Mouse (Mus musculus): ENCODE data around the gene Shprh. TPM values are rescaled to one million over a fixed set of nuclear protein-coding genes. Genes with fewer than 3 reads are reported as not detected.

Gene Shprh
- 13.8 and 17.3 TPM in 2 replicates for polyA plus RNA-seq (2015; fragmentation: Nextera tagmentation; extraction: Ambion mirVana)

- peak within 1 kb of the TSS; percentile 87 for H3K27ac ChIP-seq (ENCODE audit: low read length)
- H3K9ac ChIP-seq (ENCODE audit: low read length), result peak within 1 kb of the TSS; percentile 96
- no peaks in the 10 kb centered on the region for H3K9me3 ChIP-seq (replicated peaks; ENCODE audit: control insufficient read depth, low read length)
- H3K4me1 ChIP-seq (ENCODE audit: control insufficient read depth, insufficient read depth, low read length), result peaks cover 7% of the 10 kb centered on the region; the same call in 1 of the 2 replicates
- H3K4me2 ChIP-seq (ENCODE audit: low read depth, low read length), result peak within 1 kb of the TSS; percentile 77
- H3K36me3 ChIP-seq (ENCODE audit: control insufficient read depth, insufficient read depth, low read length), result peaks cover 10% of the 10 kb centered on the region; the same call in 1 of the 2 replicates
- no peaks in the 10 kb centered on the region for H3K27me3 ChIP-seq (ENCODE audit: control insufficient read depth, insufficient read depth, low read length)
- ATAC-seq (ENCODE audit: insufficient read depth, low FRiP score), result peak; percentile 100
- H3K4me3 ChIP-seq (replicated peaks; ENCODE audit: low read length), result peak within 1 kb of the TSS; percentile 99
- WGBS, result 1% methylated on average over 60 of the region's 60 CpGs
These were observed at the start of gene Shprh for GRCm38 (mm10) chr10:11148884-11149741. Shprh (plus strand) TSS chr10:11149427.

DNA sequence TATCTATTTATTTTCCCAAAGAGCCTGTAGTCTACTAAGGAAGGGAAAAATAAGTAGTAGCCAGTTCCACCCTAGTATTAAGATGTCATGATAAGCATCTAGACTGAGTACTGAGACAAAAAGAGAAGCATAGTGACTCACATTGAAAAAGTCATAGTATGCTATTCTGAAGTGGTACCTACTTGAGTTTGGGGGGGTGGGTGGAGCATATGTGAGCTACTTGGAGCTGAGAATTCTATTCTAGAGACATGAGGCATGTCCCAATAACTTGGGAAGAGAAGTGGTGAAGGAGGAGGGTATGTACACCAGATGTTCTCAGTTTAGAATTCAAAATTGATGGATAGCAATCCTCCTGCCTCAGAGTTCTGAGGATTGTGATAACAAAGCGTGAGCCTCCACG lies 27.4 kb upstream of the Shprh start:
- no peak overlapping the region for H3K4me3 ChIP-seq (replicated peaks; ENCODE audit: low read length)
- WGBS, result 81% methylated on average over 2 of the region's 2 CpGs
- H3K27ac ChIP-seq (ENCODE audit: low read length), result no peak overlapping the region
- no peaks in the 10 kb centered on the region for H3K4me1 ChIP-seq (ENCODE audit: control insufficient read depth, insufficient read depth, low read length)
- no peak overlapping the region for H3K4me2 ChIP-seq (ENCODE audit: low read depth, low read length)
- no peak overlapping the region for H3K9ac ChIP-seq (ENCODE audit: low read length)
- no peaks in the 10 kb centered on the region for H3K9me3 ChIP-seq (replicated peaks; ENCODE audit: control insufficient read depth, low read length)
- H3K27me3 ChIP-seq (ENCODE audit: control insufficient read depth, insufficient read depth, low read length), result no peaks in the 10 kb centered on the region
- no peaks in the 10 kb centered on the region for H3K36me3 ChIP-seq (ENCODE audit: control insufficient read depth, insufficient read depth, low read length)
- no peak for ATAC-seq (ENCODE audit: insufficient read depth, low FRiP score)

GRCm38 (mm10) chr10:11145580-11145979 lies 3.6 kb upstream of the Shprh start:
- Histone ChIP-seq H3K27ac (ENCODE audit: low read length) (no peak overlapping the region), H3K4me3 (replicated peaks; ENCODE audit: low read length) (no peak overlapping the region), H3K4me2 (ENCODE audit: low read depth, low read length) (no peak overlapping the region), H3K9ac (ENCODE audit: low read length) (no peak overlapping the region), H3K9me3 (replicated peaks; ENCODE audit: control insufficient read depth, low read length) (no peaks in the 10 kb centered on the region), H3K4me1 (ENCODE audit: control insufficient read depth, insufficient read depth, low read length) (peaks cover 4% of the 10 kb centered on the region; the same call in 1 of the 2 replicates), H3K36me3 (ENCODE audit: control insufficient read depth, insufficient read depth, low read length) (no peaks in the 10 kb centered on the region), H3K27me3 (ENCODE audit: control insufficient read depth, insufficient read depth, low read length) (no peaks in the 10 kb centered on the region)
- no peak for ATAC-seq (ENCODE audit: insufficient read depth, low FRiP score)

GRCm38 (mm10) chr10:11148446-11148845 lies 781 bp upstream of the Shprh start:
- no peak overlapping the region for H3K9ac ChIP-seq (ENCODE audit: low read length)
- no peaks in the 10 kb centered on the region for H3K9me3 ChIP-seq (replicated peaks; ENCODE audit: control insufficient read depth, low read length)
- H3K27me3 ChIP-seq (ENCODE audit: control insufficient read depth, insufficient read depth, low read length), result no peaks in the 10 kb centered on the region
- no peak overlapping the region for H3K27ac ChIP-seq (ENCODE audit: low read length)
- H3K4me3 ChIP-seq (replicated peaks; ENCODE audit: low read length), result no peak overlapping the region; the same call in 1 of the 2 replicates
- ATAC-seq (ENCODE audit: insufficient read depth, low FRiP score), result no peak
- H3K4me1 ChIP-seq (ENCODE audit: control insufficient read depth, insufficient read depth, low read length), result peaks cover 7% of the 10 kb centered on the region; the same call in 1 of the 2 replicates
- 56% methylated on average over 4 of the region's 4 CpGs for WGBS
- peaks cover 10% of the 10 kb centered on the region; the same call in 1 of the 2 replicates for H3K36me3 ChIP-seq (ENCODE audit: control insufficient read depth, insufficient read depth, low read length)
- no peak overlapping the region for H3K4me2 ChIP-seq (ENCODE audit: low read depth, low read length)

- no peaks in the 10 kb centered on the region for H3K27me3 ChIP-seq (ENCODE audit: control insufficient read depth, insufficient read depth, low read length)
- under 1% methylated on average over 20 of the region's 20 CpGs for WGBS
These were observed 507 bp downstream of the Shprh start for GRCm38 (mm10) chr10:11149742-11150125.

GRCm38 (mm10) chr10:11151644-11152043 lies 2.4 kb downstream of the Shprh start:
- 93% methylated on average over 14 of the region's 14 CpGs for WGBS
- H3K36me3 ChIP-seq (ENCODE audit: control insufficient read depth, insufficient read depth, low read length), result peaks cover 10% of the 10 kb centered on the region; the same call in 1 of the 2 replicates
- no peak overlapping the region for H3K4me3 ChIP-seq (replicated peaks; ENCODE audit: low read length)
- H3K9ac ChIP-seq (ENCODE audit: low read length), result no peak overlapping the region
- no peak for ATAC-seq (ENCODE audit: insufficient read depth, low FRiP score)
- H3K4me1 ChIP-seq (ENCODE audit: control insufficient read depth, insufficient read depth, low read length), result peaks cover 7% of the 10 kb centered on the region; the same call in 1 of the 2 replicates
- no peak overlapping the region for H3K27ac ChIP-seq (ENCODE audit: low read length)
- H3K27me3 ChIP-seq (ENCODE audit: control insufficient read depth, insufficient read depth, low read length), result no peaks in the 10 kb centered on the region
- no peaks in the 10 kb centered on the region for H3K9me3 ChIP-seq (replicated peaks; ENCODE audit: control insufficient read depth, low read length)
- no peak overlapping the region for H3K4me2 ChIP-seq (ENCODE audit: low read depth, low read length)

More at GRCm38 (mm10) chr10:11149742-11150125, 507 bp downstream of the Shprh start:
- Histone ChIP-seq H3K4me3 (replicated peaks; ENCODE audit: low read length) (peak overlapping the region; percentile 99), H3K4me1 (ENCODE audit: control insufficient read depth, insufficient read depth, low read length) (peaks cover 7% of the 10 kb centered on the region; the same call in 1 of the 2 replicates), H3K9ac (ENCODE audit: low read length) (peak overlapping the region; percentile 96), H3K4me2 (ENCODE audit: low read depth, low read length) (peak overlapping the region; percentile 77), H3K9me3 (replicated peaks; ENCODE audit: control insufficient read depth, low read length) (no peaks in the 10 kb centered on the region), H3K27ac (ENCODE audit: low read length) (peak overlapping the region; percentile 87), H3K36me3 (ENCODE audit: control insufficient read depth, insufficient read depth, low read length) (peaks cover 10% of the 10 kb centered on the region; the same call in 1 of the 2 replicates)
- no peak; the same call in 1 of the 2 replicates for ATAC-seq (ENCODE audit: insufficient read depth, low FRiP score)

DNA sequence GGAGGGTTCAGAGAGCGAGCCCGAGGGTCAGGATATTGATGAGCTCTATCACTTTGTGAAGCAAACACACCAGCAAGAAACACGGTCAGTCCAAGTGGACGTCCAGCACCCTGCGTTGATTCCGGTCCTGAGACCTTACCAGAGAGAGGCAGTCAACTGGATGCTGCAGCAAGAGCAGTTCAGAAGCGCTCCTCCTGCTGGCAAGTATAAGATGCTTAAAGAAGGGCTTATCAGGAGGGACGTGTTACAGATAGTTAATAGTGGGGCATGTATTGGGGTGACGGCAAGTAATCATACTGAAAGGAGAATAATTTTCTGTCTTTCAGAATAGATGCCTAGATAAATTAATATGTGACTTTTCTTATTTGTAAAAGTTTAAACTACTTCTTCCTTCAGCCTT lies 7.8 kb downstream of the Shprh start:
- Histone ChIP-seq H3K4me2 (ENCODE audit: low read depth, low read length) (no peak overlapping the region), H3K36me3 (ENCODE audit: control insufficient read depth, insufficient read depth, low read length) (peaks cover 24% of the 10 kb centered on the region; the same call in 1 of the 2 replicates), H3K27me3 (ENCODE audit: control insufficient read depth, insufficient read depth, low read length) (no peaks in the 10 kb centered on the region), H3K9me3 (replicated peaks; ENCODE audit: control insufficient read depth, low read length) (no peaks in the 10 kb centered on the region), H3K4me1 (ENCODE audit: control insufficient read depth, insufficient read depth, low read length) (peaks cover 3% of the 10 kb centered on the region; the same call in 1 of the 2 replicates), H3K27ac (ENCODE audit: low read length) (no peak overlapping the region), H3K9ac (ENCODE audit: low read length) (no peak overlapping the region), H3K4me3 (replicated peaks; ENCODE audit: low read length) (no peak overlapping the region)
- no peak for ATAC-seq (ENCODE audit: insufficient read depth, low FRiP score)
- 81% methylated on average over 9 of the region's 9 CpGs for WGBS

DNA sequence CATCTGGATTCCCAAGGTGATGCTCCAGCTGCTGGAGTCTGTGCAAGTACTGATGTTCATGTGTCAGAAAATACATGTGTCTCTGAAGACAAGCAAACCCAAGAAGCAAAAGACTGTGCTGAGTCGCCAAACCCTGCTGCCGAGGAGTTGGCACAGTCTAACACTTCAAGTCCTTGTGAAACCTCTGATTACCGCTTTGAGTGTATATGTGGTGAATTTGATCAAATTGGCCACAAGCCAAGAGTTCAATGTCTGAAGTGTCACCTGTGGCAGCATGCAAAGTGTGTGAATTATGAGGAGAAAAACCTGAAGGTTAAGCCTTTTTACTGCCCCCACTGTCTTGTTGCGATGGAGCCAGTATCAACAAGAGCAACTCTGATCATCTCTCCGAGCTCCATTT lies 15.3 kb downstream of the Shprh start:
- Histone ChIP-seq H3K9ac (ENCODE audit: low read length) (no peak overlapping the region), H3K4me3 (replicated peaks; ENCODE audit: low read length) (no peak overlapping the region), H3K4me2 (ENCODE audit: low read depth, low read length) (no peak overlapping the region), H3K36me3 (ENCODE audit: control insufficient read depth, insufficient read depth, low read length) (peaks cover 15% of the 10 kb centered on the region), H3K4me1 (ENCODE audit: control insufficient read depth, insufficient read depth, low read length) (no peaks in the 10 kb centered on the region), H3K27me3 (ENCODE audit: control insufficient read depth, insufficient read depth, low read length) (no peaks in the 10 kb centered on the region), H3K27ac (ENCODE audit: low read length) (no peak overlapping the region), H3K9me3 (replicated peaks; ENCODE audit: control insufficient read depth, low read length) (no peaks in the 10 kb centered on the region)
- 88% methylated on average over 5 of the region's 5 CpGs for WGBS
- no peak for ATAC-seq (ENCODE audit: insufficient read depth, low FRiP score)

DNA sequence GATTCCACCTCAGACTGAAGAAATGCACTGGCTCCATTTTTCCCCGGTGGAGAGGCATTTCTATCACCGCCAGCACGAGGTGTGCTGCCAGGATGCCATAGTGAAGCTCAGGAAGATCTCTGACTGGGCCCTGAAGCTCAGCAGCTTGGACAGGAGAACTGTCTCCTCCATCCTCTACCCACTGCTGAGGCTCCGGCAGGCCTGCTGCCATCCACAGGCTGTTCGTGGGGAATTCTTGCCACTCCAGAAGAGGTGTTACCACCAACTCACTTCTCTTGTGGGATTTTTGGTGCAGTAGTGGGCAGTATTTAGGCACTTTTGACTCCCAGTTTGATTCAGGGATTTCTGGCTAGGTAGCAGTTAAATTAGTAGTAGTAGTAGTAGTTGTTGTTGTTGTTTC lies 21.0 kb downstream of the Shprh start:
- Histone ChIP-seq H3K4me2 (ENCODE audit: low read depth, low read length) (no peak overlapping the region), H3K27ac (ENCODE audit: low read length) (no peak overlapping the region), H3K9me3 (replicated peaks; ENCODE audit: control insufficient read depth, low read length) (no peaks in the 10 kb centered on the region), H3K4me1 (ENCODE audit: control insufficient read depth, insufficient read depth, low read length) (no peaks in the 10 kb centered on the region), H3K4me3 (replicated peaks; ENCODE audit: low read length) (no peak overlapping the region), H3K36me3 (ENCODE audit: control insufficient read depth, insufficient read depth, low read length) (peaks cover 21% of the 10 kb centered on the region), H3K27me3 (ENCODE audit: control insufficient read depth, insufficient read depth, low read length) (no peaks in the 10 kb centered on the region), H3K9ac (ENCODE audit: low read length) (no peak overlapping the region)
- no peak for ATAC-seq (ENCODE audit: insufficient read depth, low FRiP score)
- WGBS, result 92% methylated on average over 5 of the region's 5 CpGs
